In genomic region chr10:61443876-61444275, GRCm38 (mm10) we compare ENCODE assay signal across 21 mouse cellular contexts. TPM values are rescaled to one million over a fixed set of nuclear protein-coding genes. Genes with fewer than 3 reads are reported as not detected.
A peak's percentile ranks its signal among the peaks of the same experiment; 100 is the strongest.
DNase-seq lines count a peak whose midpoint lies in the region; ATAC-seq and TF ChIP-seq lines count a peak whose summit lies in the region.
"Had no signal": no experiment of that assay in that cellular context is flagged by ENCODE, and none has a peak within 500 bp of the region (broad histone marks: within the 10 kb centered on the region; RNA-seq: fewer than 3 reads in every experiment).

No protein-coding gene starts in this region.

- no peak overlapping the region for H3K9ac ChIP-seq in kidney, postnatal 0 days (ENCODE audit: low read depth, low read length)
- no peak overlapping the region for H3K9ac ChIP-seq in embryonic facial prominence, embryonic 13.5 days
- no peak overlapping the region for H3K9ac ChIP-seq in limb, embryonic 15.5 days
- H3K9ac ChIP-seq: forebrain, embryonic 12.5 days; midbrain, embryonic 15.5 days had no signal

- DNase-seq in gastrocnemius, adult 2 months: no peak
- DNase-seq in gastrocnemius, postnatal 10 days: no peak
- DNase-seq in kidney, postnatal 0 days (ENCODE audit: low spot score): no peak
- no peak for DNase-seq in kidney, adult 11 months
- DNase-seq: adrenal gland, adult 2 months; cerebellum, adult 9-10 months; embryo, embryonic 11 days; gastrocnemius, postnatal 25 days; heart, postnatal 14 days; kidney, postnatal 14 days; lung, postnatal 36 days; spleen, adult 18-20 months; thymus, postnatal 36 days had no signal

- 29% methylated on average over 1 of the region's 1 CpGs for WGBS in kidney, postnatal 0 days
- WGBS in embryonic facial prominence, embryonic 13.5 days: 53% methylated on average over 1 of the region's 1 CpGs
- WGBS in limb, embryonic 15.5 days: 30% methylated on average over 1 of the region's 1 CpGs

- H3K4me1 ChIP-seq in kidney, postnatal 0 days (replicated peaks; ENCODE audit: insufficient read depth, low read length): peaks cover 34% of the 10 kb centered on the region
- H3K4me1 ChIP-seq in embryonic facial prominence, embryonic 13.5 days: peaks cover 63% of the 10 kb centered on the region
- H3K4me1 ChIP-seq in limb, embryonic 15.5 days: peaks cover 49% of the 10 kb centered on the region

- no peak overlapping the region for H3K4me3 ChIP-seq in gastrocnemius, adult 2 months
- H3K4me3 ChIP-seq in kidney, postnatal 0 days (replicated peaks; ENCODE audit: low read depth, low read length): no peak overlapping the region
- H3K4me3 ChIP-seq in embryonic facial prominence, embryonic 13.5 days: no peak overlapping the region
- H3K4me3 ChIP-seq in limb, embryonic 15.5 days: no peak overlapping the region
- H3K4me3 ChIP-seq: forebrain, embryonic 12.5 days; left cerebral cortex, adult 2 months; midbrain, embryonic 15.5 days had no signal

- intact Hi-C loops in gastrocnemius, adult 2 months (cut with DNase I): no loop called here

- H3K27me3 ChIP-seq in kidney, postnatal 0 days (ENCODE audit: insufficient read depth, low read length): no peaks in the 10 kb centered on the region
- no peaks in the 10 kb centered on the region for H3K27me3 ChIP-seq in embryonic facial prominence, embryonic 13.5 days
- H3K27me3 ChIP-seq in limb, embryonic 15.5 days: no peaks in the 10 kb centered on the region
- H3K27me3 ChIP-seq: forebrain, embryonic 12.5 days; midbrain, embryonic 15.5 days had no signal

- no peaks in the 10 kb centered on the region for H3K36me3 ChIP-seq in kidney, postnatal 0 days (ENCODE audit: insufficient read depth, low read length)
- peaks cover 6% of the 10 kb centered on the region for H3K36me3 ChIP-seq in embryonic facial prominence, embryonic 13.5 days
- peaks cover 22% of the 10 kb centered on the region for H3K36me3 ChIP-seq in limb, embryonic 15.5 days
- H3K36me3 ChIP-seq: midbrain, embryonic 15.5 days had no signal

- H3K9me3 ChIP-seq in kidney, postnatal 0 days (replicated peaks; ENCODE audit: low read length): no peaks in the 10 kb centered on the region
- no peaks in the 10 kb centered on the region for H3K9me3 ChIP-seq in embryonic facial prominence, embryonic 13.5 days
- no peaks in the 10 kb centered on the region for H3K9me3 ChIP-seq in limb, embryonic 15.5 days
- H3K9me3 ChIP-seq: forebrain, embryonic 12.5 days; midbrain, embryonic 15.5 days had no signal

- no peak for ATAC-seq in kidney, postnatal 0 days (replicated peaks; ENCODE audit: low FRiP score, low read depth)
- no peak for ATAC-seq in embryonic facial prominence, embryonic 13.5 days (ENCODE audit: insufficient number of reproducible peaks, insufficient read depth, low FRiP score, low TSS enrichment, low read depth)
- no peak for ATAC-seq in limb, embryonic 15.5 days (ENCODE audit: insufficient number of reproducible peaks, low FRiP score, low TSS enrichment, low read depth)
- ATAC-seq in erythroblast, adult 5-6 weeks (replicated peaks; ENCODE audit: low FRiP score, poor library complexity, severe bottlenecking): no peak
- no peak for ATAC-seq in megakaryocyte, adult 5-6 weeks (ENCODE audit: poor library complexity, severe bottlenecking)
- ATAC-seq: midbrain, embryonic 15.5 days had no signal

- no peak overlapping the region for H3K4me2 ChIP-seq in kidney, postnatal 0 days (ENCODE audit: low read length)
- H3K4me2 ChIP-seq in embryonic facial prominence, embryonic 13.5 days: no peak overlapping the region
- no peak overlapping the region for H3K4me2 ChIP-seq in limb, embryonic 15.5 days
- H3K4me2 ChIP-seq: forebrain, embryonic 12.5 days; midbrain, embryonic 15.5 days had no signal

- peak overlapping the region; percentile 46; the same call in 1 of the 2 replicates for H3K27ac ChIP-seq in gastrocnemius, adult 2 months
- peak overlapping the region; percentile 42; the same call in 1 of the 2 replicates for H3K27ac ChIP-seq in kidney, postnatal 0 days
- H3K27ac ChIP-seq in embryonic facial prominence, embryonic 13.5 days: peak overlapping the region; percentile 53
- H3K27ac ChIP-seq in limb, embryonic 15.5 days: peak overlapping the region; percentile 48; the same call in 1 of the 2 replicates
- H3K27ac ChIP-seq: forebrain, embryonic 12.5 days; left cerebral cortex, adult 2 months; midbrain, embryonic 15.5 days had no signal

- no peak for TF ChIP-seq CTCF in gastrocnemius, adult 2 months (IDR thresholded peaks at IDR 0.05)
- no peak for TF ChIP-seq CTCF in kidney, postnatal 0 days (IDR thresholded peaks at IDR 0.05; ENCODE audit: low read depth)

RNA-seq across cellular contexts. Expression of gene Eif4ebp2, which starts 8.6 kb away (rescaled TPM):
- 100 to 1,000 TPM; 117 to 161 TPM for total RNA-seq in gastrocnemius, adult 2 months (2021)
- 100 to 1,000 TPM; 103 to 109 TPM for total RNA-seq in gastrocnemius, postnatal 10 days (2021)
- 72.2 and 75.0 TPM in 2 replicates for polyA plus RNA-seq in kidney, postnatal 0 days (2015; fragmentation: Nextera tagmentation; extraction: Ambion mirVana)
- 63.3 and 67.6 TPM in 2 replicates for polyA plus RNA-seq in embryonic facial prominence, embryonic 13.5 days (2015; fragmentation: Nextera tagmentation; extraction: Ambion mirVana)
- polyA plus RNA-seq in limb, embryonic 15.5 days (2015; fragmentation: Nextera tagmentation; extraction: Ambion mirVana): 64.5 and 68.5 TPM in 2 replicates
- total RNA-seq in erythroblast, adult 5-6 weeks (2015; ENCODE audit: low replicate concordance): 67.2 and 101 TPM in 2 replicates
- total RNA-seq in erythroblast, adult 5-6 weeks (2017; ENCODE audit: low replicate concordance): 13.8 and 14.2 TPM in 2 replicates
- 159 and 179 TPM in 2 replicates for total RNA-seq in megakaryocyte, adult 5-6 weeks (2015)
- 13.0 and 17.5 TPM in 2 replicates for total RNA-seq in megakaryocyte, adult 5-6 weeks (2017)

RNA-seq across cellular contexts. Expression of gene Nodal, which starts 26.1 kb away (rescaled TPM):
- under 1 TPM in 1 of 2 experiments, not detected in 1; 0.15 TPM for total RNA-seq in gastrocnemius, adult 2 months (2021)
- total RNA-seq in gastrocnemius, postnatal 10 days (2021): under 1 TPM; 0.11 to 0.19 TPM
- 0.36 and 0.45 TPM in 2 replicates for polyA plus RNA-seq in kidney, postnatal 0 days (2015; fragmentation: Nextera tagmentation; extraction: Ambion mirVana)
- 0.15 and 0.25 TPM in 2 replicates for polyA plus RNA-seq in embryonic facial prominence, embryonic 13.5 days (2015; fragmentation: Nextera tagmentation; extraction: Ambion mirVana)
- polyA plus RNA-seq in limb, embryonic 15.5 days (2015; fragmentation: Nextera tagmentation; extraction: Ambion mirVana): 0.13 and 0.24 TPM in 2 replicates
- total RNA-seq in erythroblast, adult 5-6 weeks (2015; ENCODE audit: low replicate concordance): not detected in 2 replicates
- total RNA-seq in erythroblast, adult 5-6 weeks (2017; ENCODE audit: low replicate concordance): not detected in 2 replicates
- not detected in 2 replicates for total RNA-seq in megakaryocyte, adult 5-6 weeks (2015)
- not detected in 2 replicates for total RNA-seq in megakaryocyte, adult 5-6 weeks (2017)
- total RNA-seq: adrenal gland, adult 2 months; gastrocnemius, postnatal 25 days; left cerebral cortex, adult 2 months; neutrophil, adult 5-6 weeks had no signal
- polyA plus RNA-seq: forebrain, embryonic 12.5 days had no signal

RNA-seq across cellular contexts. Expression of gene Lrrc20, which starts 31.7 kb away (rescaled TPM):
- 100 to 1,000 TPM; 133 to 164 TPM for total RNA-seq in gastrocnemius, adult 2 months (2021)
- total RNA-seq in gastrocnemius, postnatal 10 days (2021): 10 to 100 TPM; 62.3 to 64.9 TPM
- 5.7 and 6.4 TPM in 2 replicates for polyA plus RNA-seq in kidney, postnatal 0 days (2015; fragmentation: Nextera tagmentation; extraction: Ambion mirVana)
- 10.2 and 12.4 TPM in 2 replicates for polyA plus RNA-seq in embryonic facial prominence, embryonic 13.5 days (2015; fragmentation: Nextera tagmentation; extraction: Ambion mirVana)
- polyA plus RNA-seq in limb, embryonic 15.5 days (2015; fragmentation: Nextera tagmentation; extraction: Ambion mirVana): 8.5 and 10.2 TPM in 2 replicates
- total RNA-seq in erythroblast, adult 5-6 weeks (2015; ENCODE audit: low replicate concordance): 1.3 and 2.1 TPM in 2 replicates
- 0.70 and 3.2 TPM in 2 replicates for total RNA-seq in erythroblast, adult 5-6 weeks (2017; ENCODE audit: low replicate concordance)
- total RNA-seq in megakaryocyte, adult 5-6 weeks (2015): 6.6 and 6.7 TPM in 2 replicates
- total RNA-seq in megakaryocyte, adult 5-6 weeks (2017): 6.9 and 7.0 TPM in 2 replicates

Comparison
In these comparisons a context has a peak if more than half of its experiments do, and no peak if none do; other contexts are left out.
1. RNA of gene Lrrc20, which starts 31.7 kb away (total RNA-seq): 133 to 164 TPM in gastrocnemius, adult 2 months and 62.3 to 64.9 TPM in gastrocnemius, postnatal 10 days; 6.6 to 7.0 TPM in megakaryocyte, adult 5-6 weeks and 0.70 to 3.2 TPM in erythroblast, adult 5-6 weeks; every median in the first group is over 4 times any median in the second.
2. Peak in every context shown above with its lines, with median percentiles within 50 percentile points of each other: H3K27ac ChIP-seq.